ENCODE assay signal across 25 mouse cellular contexts in the genomic region with DNA sequence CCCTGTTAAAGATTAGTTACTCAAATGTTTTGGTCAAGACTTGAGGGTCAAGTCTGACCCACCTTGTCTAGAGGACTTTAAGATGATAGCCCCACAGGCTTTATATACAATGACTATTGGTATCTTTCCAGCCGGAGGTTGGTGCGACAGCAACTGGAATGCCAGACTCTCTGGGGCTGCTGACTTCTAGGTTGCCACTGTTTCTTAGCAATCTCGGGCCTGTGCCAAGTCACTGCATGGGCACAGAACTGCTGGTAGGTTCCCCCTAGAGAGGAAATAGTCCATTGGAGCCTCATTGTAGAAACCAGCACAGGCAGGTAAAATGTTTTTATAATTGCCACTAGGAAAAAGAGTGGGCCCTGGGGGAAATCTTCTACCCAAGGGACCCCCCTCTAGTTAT. TPM values are rescaled to one million over a fixed set of nuclear protein-coding genes. Genes with fewer than 3 reads are reported as not detected.
DNase-seq lines count a peak whose midpoint lies in the region; ATAC-seq and TF ChIP-seq lines count a peak whose summit lies in the region.
"Had no signal": no experiment of that assay in that cellular context is flagged by ENCODE, and none has a peak within 500 bp of the region (broad histone marks: within the 10 kb centered on the region; RNA-seq: fewer than 3 reads in every experiment).

No protein-coding gene starts in this region.

- no peak overlapping the region for H3K9ac ChIP-seq in hindbrain, postnatal 0 days (replicated peaks; ENCODE audit: low read length)
- no peak overlapping the region for H3K9ac ChIP-seq in hindbrain, embryonic 13.5 days
- no peak overlapping the region for H3K9ac ChIP-seq in midbrain, postnatal 0 days (replicated peaks; ENCODE audit: low read length, poor library complexity, severe bottlenecking)
- no peak overlapping the region for H3K9ac ChIP-seq in midbrain, embryonic 11.5 days (ENCODE audit: low read length)
- H3K9ac ChIP-seq in intestine, postnatal 0 days (ENCODE audit: low read depth, low read length) = no peak overlapping the region
- H3K9ac ChIP-seq: embryonic facial prominence, embryonic 15.5 days; forebrain, embryonic 12.5 days; forebrain, postnatal 0 days; hindbrain, embryonic 12.5 days; limb, embryonic 15.5 days; liver, embryonic 13.5 days; midbrain, embryonic 13.5 days had no signal

- H3K9me3 ChIP-seq in hindbrain, postnatal 0 days (ENCODE audit: low read length) = no peaks in the 10 kb centered on the region
- no peaks in the 10 kb centered on the region for H3K9me3 ChIP-seq in hindbrain, embryonic 13.5 days
- no peaks in the 10 kb centered on the region for H3K9me3 ChIP-seq in midbrain, postnatal 0 days (ENCODE audit: low read length)
- H3K9me3 ChIP-seq in midbrain, embryonic 11.5 days (ENCODE audit: control insufficient read depth, low read length) = no peaks in the 10 kb centered on the region
- H3K9me3 ChIP-seq in intestine, postnatal 0 days (ENCODE audit: control insufficient read depth) = no peaks in the 10 kb centered on the region
- H3K9me3 ChIP-seq: embryonic facial prominence, embryonic 15.5 days; forebrain, embryonic 12.5 days; hindbrain, embryonic 12.5 days; limb, embryonic 10.5 days; limb, embryonic 15.5 days; liver, embryonic 13.5 days; megakaryocyte, embryonic 14.5 days; midbrain, embryonic 13.5 days had no signal

- no peaks in the 10 kb centered on the region for H3K36me3 ChIP-seq in hindbrain, postnatal 0 days (ENCODE audit: insufficient read depth, low read length)
- no peaks in the 10 kb centered on the region for H3K36me3 ChIP-seq in hindbrain, embryonic 13.5 days
- no peaks in the 10 kb centered on the region for H3K36me3 ChIP-seq in midbrain, postnatal 0 days (ENCODE audit: insufficient read depth, low read length)
- H3K36me3 ChIP-seq in midbrain, embryonic 11.5 days (ENCODE audit: control insufficient read depth, insufficient read depth, low read length) = no peaks in the 10 kb centered on the region
- no peaks in the 10 kb centered on the region for H3K36me3 ChIP-seq in intestine, postnatal 0 days (ENCODE audit: control insufficient read depth, insufficient read depth)
- H3K36me3 ChIP-seq: embryonic facial prominence, embryonic 15.5 days; forebrain, embryonic 12.5 days; G1E; hindbrain, embryonic 12.5 days; limb, embryonic 10.5 days; limb, embryonic 15.5 days; liver, embryonic 13.5 days; midbrain, embryonic 13.5 days had no signal

- H3K27me3 ChIP-seq in hindbrain, postnatal 0 days (ENCODE audit: insufficient read depth, low read length) = no peaks in the 10 kb centered on the region
- no peaks in the 10 kb centered on the region; the same call in 1 of the 2 replicates for H3K27me3 ChIP-seq in hindbrain, embryonic 13.5 days
- no peaks in the 10 kb centered on the region for H3K27me3 ChIP-seq in midbrain, postnatal 0 days (ENCODE audit: insufficient read depth, low read length)
- no peaks in the 10 kb centered on the region for H3K27me3 ChIP-seq in midbrain, embryonic 11.5 days (ENCODE audit: control insufficient read depth, insufficient read depth, low read length)
- no peaks in the 10 kb centered on the region for H3K27me3 ChIP-seq in intestine, postnatal 0 days (replicated peaks; ENCODE audit: control insufficient read depth, insufficient read depth, low read length)
- H3K27me3 ChIP-seq: embryonic facial prominence, embryonic 15.5 days; hindbrain, embryonic 12.5 days; limb, embryonic 15.5 days; midbrain, embryonic 13.5 days had no signal

- no peak for ATAC-seq in hindbrain, postnatal 0 days
- ATAC-seq in hindbrain, embryonic 13.5 days (ENCODE audit: low FRiP score) = no peak
- ATAC-seq in midbrain, postnatal 0 days (ENCODE audit: low FRiP score) = no peak
- ATAC-seq in midbrain, embryonic 11.5 days (ENCODE audit: low FRiP score) = no peak
- ATAC-seq in intestine, postnatal 0 days = no peak
- ATAC-seq: forebrain, postnatal 0 days; lung, postnatal 0 days; midbrain, embryonic 13.5 days had no signal

- no peak overlapping the region for H3K4me3 ChIP-seq in hindbrain, postnatal 0 days (ENCODE audit: low read length)
- H3K4me3 ChIP-seq in hindbrain, embryonic 13.5 days = no peak overlapping the region
- H3K4me3 ChIP-seq in midbrain, postnatal 0 days (ENCODE audit: low read depth, low read length) = no peak overlapping the region
- H3K4me3 ChIP-seq in midbrain, embryonic 11.5 days (ENCODE audit: low read depth, low read length) = no peak overlapping the region
- H3K4me3 ChIP-seq in intestine, postnatal 0 days (ENCODE audit: low read depth, low read length) = no peak overlapping the region
- H3K4me3 ChIP-seq: embryonic facial prominence, embryonic 15.5 days; forebrain, embryonic 12.5 days; hindbrain, embryonic 12.5 days; limb, embryonic 10.5 days; limb, embryonic 15.5 days; liver, embryonic 13.5 days; megakaryocyte, embryonic 14.5 days; midbrain, embryonic 13.5 days had no signal

- H3K27ac ChIP-seq in hindbrain, postnatal 0 days = no peak overlapping the region
- H3K27ac ChIP-seq in hindbrain, embryonic 13.5 days = no peak overlapping the region
- H3K27ac ChIP-seq in midbrain, postnatal 0 days (ENCODE audit: low read depth, low read length) = no peak overlapping the region
- no peak overlapping the region for H3K27ac ChIP-seq in midbrain, embryonic 11.5 days (ENCODE audit: low read depth, low read length)
- H3K27ac ChIP-seq in intestine, postnatal 0 days (ENCODE audit: low read depth, low read length) = no peak overlapping the region
- H3K27ac ChIP-seq: embryonic facial prominence, embryonic 15.5 days; forebrain, embryonic 12.5 days; hindbrain, embryonic 12.5 days; limb, embryonic 10.5 days; limb, embryonic 15.5 days; liver, embryonic 13.5 days; midbrain, embryonic 13.5 days had no signal

- H3K4me1 ChIP-seq in hindbrain, postnatal 0 days (ENCODE audit: insufficient read depth, low read length) = no peaks in the 10 kb centered on the region
- peaks cover 6% of the 10 kb centered on the region for H3K4me1 ChIP-seq in hindbrain, embryonic 13.5 days (replicated peaks)
- no peaks in the 10 kb centered on the region for H3K4me1 ChIP-seq in midbrain, postnatal 0 days (ENCODE audit: insufficient read depth, low read length)
- H3K4me1 ChIP-seq in midbrain, embryonic 11.5 days (ENCODE audit: control insufficient read depth, insufficient read depth, low read length) = peaks cover 2% of the 10 kb centered on the region; the same call in 1 of the 2 replicates
- H3K4me1 ChIP-seq in intestine, postnatal 0 days (replicated peaks; ENCODE audit: control insufficient read depth, insufficient read depth, low read length) = no peaks in the 10 kb centered on the region
- H3K4me1 ChIP-seq: liver, embryonic 13.5 days had no signal

- 43% methylated on average over 3 of the region's 3 CpGs for WGBS in hindbrain, postnatal 0 days
- WGBS in hindbrain, embryonic 13.5 days = 87% methylated on average over 3 of the region's 3 CpGs
- WGBS in midbrain, postnatal 0 days = 69% methylated on average over 3 of the region's 3 CpGs
- WGBS in midbrain, embryonic 11.5 days = 84% methylated on average over 3 of the region's 3 CpGs
- 82% methylated on average over 3 of the region's 3 CpGs for WGBS in intestine, postnatal 0 days

- no peak for TF ChIP-seq CTCF in hindbrain, postnatal 0 days (IDR thresholded peaks at IDR 0.05; ENCODE audit: low read depth)
- no peak for TF ChIP-seq CTCF in midbrain, postnatal 0 days (IDR thresholded peaks at IDR 0.05)
- TF ChIP-seq CTCF in intestine, postnatal 0 days (IDR thresholded peaks at IDR 0.05; ENCODE audit: low read depth) = no peak

- peak; percentile 30 for DNase-seq in adrenal gland, postnatal 10 days
- no peak for DNase-seq in adrenal gland, adult 8-10 months
- peak; percentile 11 for DNase-seq in hindbrain, postnatal 0 days (ENCODE audit: low spot score)
- peak; percentile 24 for DNase-seq in midbrain, postnatal 0 days (ENCODE audit: low spot score)
- DNase-seq in midbrain, embryonic 11.5 days (ENCODE audit: low spot score, missing footprints) = no peak
- DNase-seq: adrenal gland, postnatal 36 days; cerebellum, adult 18-20 months; forebrain, postnatal 0 days; heart, postnatal 14 days; liver, embryonic 13.5 days; lung, adult 18-20 months; lung, postnatal 4 days; right cerebral cortex, postnatal 14 days; thymus, postnatal 4 days had no signal

- no peak overlapping the region for H3K4me2 ChIP-seq in hindbrain, postnatal 0 days (ENCODE audit: low read depth, low read length)
- no peak overlapping the region for H3K4me2 ChIP-seq in hindbrain, embryonic 13.5 days
- no peak overlapping the region for H3K4me2 ChIP-seq in midbrain, postnatal 0 days (ENCODE audit: low read depth, low read length, poor library complexity, severe bottlenecking)
- no peak overlapping the region for H3K4me2 ChIP-seq in midbrain, embryonic 11.5 days
- H3K4me2 ChIP-seq in intestine, postnatal 0 days (replicated peaks; ENCODE audit: low read depth) = no peak overlapping the region
- H3K4me2 ChIP-seq: embryonic facial prominence, embryonic 15.5 days; forebrain, embryonic 12.5 days; hindbrain, embryonic 12.5 days; limb, embryonic 15.5 days; liver, embryonic 13.5 days; midbrain, embryonic 13.5 days had no signal

RNA-seq across cellular contexts. Expression of a gene that starts 3.8 kb away (rescaled TPM):
- total RNA-seq in adrenal gland, postnatal 10 days (2021) = 10 to 100 TPM; 67.9 to 74.3 TPM
- total RNA-seq in adrenal gland, adult 8-10 months (2022) = 100 to 1,000 TPM in 2 of 4 experiments, 10 to 100 TPM in 2; 76.6 to 114 (median 95.5) TPM
- total RNA-seq in hindbrain, postnatal 0 days (2014; rRNA removed) = 44.2 and 49.9 TPM in 2 replicates
- polyA plus RNA-seq in hindbrain, postnatal 0 days (2015; fragmentation: Nextera tagmentation; extraction: Ambion mirVana) = 46.7 and 47.7 TPM in 2 replicates
- 29.7 and 33.4 TPM in 2 replicates for polyA plus RNA-seq in hindbrain, embryonic 13.5 days (2015; fragmentation: Nextera tagmentation; extraction: Ambion mirVana)
- total RNA-seq in midbrain, postnatal 0 days (2014; rRNA removed) = 56.2 and 79.5 TPM in 2 replicates
- 38.5 and 53.0 TPM in 2 replicates for polyA plus RNA-seq in midbrain, postnatal 0 days (2015; fragmentation: Nextera tagmentation; extraction: Ambion mirVana)
- 35.5 and 36.4 TPM in 2 replicates for polyA plus RNA-seq in midbrain, embryonic 11.5 days (2014; fragmentation: Nextera tagmentation; extraction: Ambion mirVana)
- 135 and 138 TPM in 2 replicates for polyA plus RNA-seq in intestine, postnatal 0 days (2015; fragmentation: Nextera tagmentation; extraction: Ambion mirVana)
- polyA plus RNA-seq: G1E had no signal

Comparison
In these comparisons a context has a peak if more than half of its experiments do, and no peak if none do; other contexts are left out.
1. DNase-seq: peak in adrenal gland, postnatal 10 days (single experiment), hindbrain, postnatal 0 days (single experiment) and midbrain, postnatal 0 days (single experiment); none in adrenal gland, adult 8-10 months (single experiment) and midbrain, embryonic 11.5 days (single experiment).